Mouse (Mus musculus) mature B cell (primary cell): Measurements from ENCODE around the gene BC052040.

Source experiments
- in situ Hi-C: fragments of 300-500 bp; cut with MboI; formaldehyde crosslinking; loops from 2 replicates; pipeline ENCODE4 v1.14.3; 2019

The BC052040 gene

GRCm38 (mm10) chr2:115699032-115699431, 117.5 kb downstream of the BC052040 start:
- in situ Hi-C loops: no loop called here

DNA sequence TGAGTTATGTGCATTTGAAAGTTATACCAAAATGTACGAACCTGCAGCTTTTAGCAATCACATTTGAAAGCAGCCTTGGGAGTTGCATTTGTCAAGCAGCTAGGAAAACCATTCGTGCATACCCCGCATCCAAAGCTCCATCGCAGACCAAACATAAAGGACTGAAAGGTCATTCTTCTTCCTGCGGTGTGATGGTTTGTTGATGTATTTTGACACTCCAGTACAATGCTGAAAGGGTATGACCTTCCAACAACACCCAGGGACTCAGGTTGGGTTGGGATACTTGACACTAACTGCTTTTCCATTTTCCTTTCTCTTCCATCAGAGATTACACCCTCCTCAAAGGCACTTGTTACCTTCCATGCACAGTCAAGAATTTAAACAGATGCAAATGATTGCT, 121.1 kb downstream of the BC052040 start:
- in situ Hi-C loops: no loop called here

DNA sequence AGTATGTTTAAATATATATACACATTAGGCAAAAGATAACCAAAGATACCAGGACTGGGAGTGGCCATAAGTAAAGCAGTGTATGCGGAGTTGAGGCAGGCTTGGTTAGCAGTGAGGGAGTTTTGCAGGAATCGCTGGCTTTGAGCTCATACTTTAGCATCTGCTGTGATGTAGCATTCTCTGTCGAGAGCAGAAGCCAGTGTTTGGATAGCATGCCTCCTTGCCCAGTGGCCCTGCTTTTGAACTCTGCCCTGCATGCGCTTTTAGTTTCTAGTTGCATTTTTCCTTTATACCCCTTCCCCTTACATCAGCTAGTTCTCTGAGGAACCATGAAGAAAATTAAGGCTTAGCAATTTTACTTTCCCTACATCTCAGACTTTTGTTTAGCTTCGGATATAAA, 136.0 kb downstream of the BC052040 start:
- in situ Hi-C loops: no loop called here

DNA sequence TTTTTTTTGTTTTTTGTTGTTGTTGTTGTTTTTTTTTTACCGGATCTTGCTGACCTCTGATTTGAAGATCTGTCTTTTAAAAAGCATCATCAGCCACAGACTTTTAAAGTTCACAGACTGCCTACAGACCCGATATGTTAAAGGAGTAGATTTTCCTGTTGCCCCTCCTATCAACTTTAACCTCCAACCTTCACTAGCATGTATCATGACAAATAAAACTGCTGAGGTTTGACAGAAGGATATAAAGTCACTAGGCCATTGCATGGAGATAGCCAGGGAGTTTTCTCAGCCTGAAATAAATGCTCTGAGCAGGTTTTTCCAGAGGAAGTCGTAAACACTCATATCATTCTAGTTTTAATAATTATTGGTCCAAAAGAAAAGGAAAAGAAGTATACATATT, 136.5 kb downstream of the BC052040 start:
- in situ Hi-C loops: no loop called here

GRCm38 (mm10) chr2:115723452-115723851, 141.9 kb downstream of the BC052040 start:
- in situ Hi-C loops: no loop called here

DNA sequence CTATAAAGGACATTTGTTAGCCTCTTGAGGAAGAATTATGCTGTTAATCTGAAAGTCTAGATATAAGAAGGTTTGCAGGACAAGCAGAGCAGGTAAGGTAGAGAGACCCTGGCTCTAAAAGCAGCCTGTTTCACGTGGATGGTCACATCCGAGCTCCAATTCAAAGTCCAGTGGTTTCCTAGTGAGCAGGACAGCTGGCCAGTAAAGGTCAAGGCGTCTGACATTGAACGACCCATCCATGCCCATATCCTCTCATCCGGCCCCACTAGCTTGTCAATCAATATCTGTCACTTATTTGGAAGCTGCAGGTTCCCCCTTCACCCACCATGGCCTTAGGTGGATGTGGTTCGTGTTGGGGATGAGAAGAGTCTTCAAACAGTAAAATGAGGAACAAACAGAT, 142.7 kb downstream of the BC052040 start:
- in situ Hi-C loops: no loop called here

DNA sequence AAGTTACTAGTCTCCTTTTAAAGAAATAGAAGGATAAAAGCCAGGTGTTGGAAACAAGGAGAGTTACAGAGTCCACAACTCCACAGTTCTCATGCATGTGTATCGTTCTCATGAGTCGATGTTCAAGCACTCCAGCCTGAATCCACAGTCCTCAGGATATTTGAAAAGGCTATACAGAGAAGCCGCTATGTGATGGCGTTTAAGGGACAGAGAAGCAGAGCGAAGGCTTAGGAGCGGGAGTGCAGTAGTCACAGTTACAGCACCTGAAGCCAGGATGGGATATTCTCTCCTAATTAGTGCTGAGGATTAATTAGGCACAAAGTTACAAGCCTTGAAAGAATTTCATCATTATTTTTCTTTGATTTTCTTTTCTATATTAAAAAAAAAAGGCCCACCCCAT, 143.2 kb downstream of the BC052040 start:
- in situ Hi-C loops: no loop called here

- in situ Hi-C loops: no loop called here
Measured at GRCm38 (mm10) chr2:115725503-115725902, 144.0 kb downstream of the BC052040 start.

DNA sequence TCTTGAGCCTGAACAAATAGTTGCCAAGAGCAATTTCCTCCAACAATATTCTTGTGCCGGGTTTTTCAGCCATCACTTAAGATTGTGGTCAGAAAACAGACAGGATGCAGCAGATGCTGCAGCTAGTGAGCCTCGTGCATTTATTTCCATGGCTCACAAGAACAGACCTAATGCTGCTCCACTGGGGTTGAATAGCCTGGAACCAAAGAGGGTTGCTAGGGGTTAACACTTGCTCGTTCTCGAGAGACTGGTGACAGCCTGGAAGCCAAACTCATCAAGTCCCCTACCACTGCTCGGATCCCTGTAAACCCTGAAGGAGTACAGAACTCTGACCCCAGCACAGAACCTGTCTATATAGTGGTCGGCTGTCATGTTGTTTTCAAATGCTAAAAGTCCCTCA, 144.4 kb downstream of the BC052040 start:
- in situ Hi-C loops: no loop called here

- in situ Hi-C loops: no loop called here
Measured at GRCm38 (mm10) chr2:115726806-115727205, 145.3 kb downstream of the BC052040 start.

- in situ Hi-C loops: no loop called here
Measured at GRCm38 (mm10) chr2:115728627-115729026, 147.1 kb downstream of the BC052040 start.

- in situ Hi-C loops: no loop called here
Measured at GRCm38 (mm10) chr2:115730502-115730901, 149.0 kb downstream of the BC052040 start.

- in situ Hi-C loops: no loop called here
Measured at GRCm38 (mm10) chr2:115731171-115731570, 149.7 kb downstream of the BC052040 start.

- in situ Hi-C loops: no loop called here
Measured at GRCm38 (mm10) chr2:115732572-115732971, 151.1 kb downstream of the BC052040 start.

DNA sequence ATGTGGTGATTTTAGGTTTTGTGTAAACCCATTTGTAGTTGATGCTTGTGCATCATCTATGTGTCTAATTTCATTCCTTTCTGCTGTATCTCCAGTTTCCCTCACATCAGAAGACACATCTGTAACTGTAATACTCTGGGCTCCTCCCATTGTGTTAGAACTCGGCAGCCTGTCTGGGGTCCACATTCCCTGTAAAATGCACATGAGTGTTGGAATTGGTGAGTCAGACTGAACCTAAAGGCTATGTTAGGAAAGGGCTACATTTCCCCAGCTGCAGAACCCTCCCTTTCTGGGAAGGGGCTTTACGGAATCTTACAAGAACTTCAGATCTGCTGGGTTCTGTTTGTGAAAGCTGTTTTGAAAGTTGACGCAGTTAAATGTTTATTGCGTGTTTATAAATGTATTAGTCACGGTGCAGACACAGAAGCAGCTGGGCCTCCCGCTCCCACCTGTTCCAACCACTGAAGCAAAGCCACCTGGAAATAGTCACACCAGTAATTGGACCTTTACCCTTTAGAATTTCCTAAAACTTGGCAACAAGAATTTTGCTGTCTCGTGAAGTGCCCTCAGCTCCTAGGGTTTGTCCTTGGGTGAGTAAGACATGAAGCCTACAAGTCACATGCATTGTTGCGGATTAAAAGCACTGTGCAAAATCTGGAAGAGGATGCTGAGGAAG, 151.6 kb downstream of the BC052040 start:
- in situ Hi-C loops: no loop called here

DNA sequence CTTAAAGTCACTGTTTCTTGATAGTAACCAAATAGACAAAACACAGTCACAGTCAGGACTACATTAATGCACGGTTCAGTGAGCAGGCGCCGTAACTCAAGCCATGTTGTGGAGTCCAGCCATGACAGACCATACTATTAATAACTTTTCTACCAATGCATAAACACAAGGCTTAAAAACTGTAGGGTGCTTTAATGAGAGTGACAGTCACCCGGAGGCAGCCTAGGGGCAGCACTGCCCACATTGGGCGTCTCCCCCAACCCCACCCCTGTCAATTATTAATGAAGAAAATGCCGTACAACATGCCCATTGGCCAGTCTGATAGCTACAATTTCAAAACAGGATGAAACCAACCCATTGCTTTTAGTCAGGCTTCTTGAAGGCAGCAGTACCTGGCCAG, 153.3 kb downstream of the BC052040 start:
- in situ Hi-C loops: no loop called here

GRCm38 (mm10) chr2:115736416-115736815, 154.9 kb downstream of the BC052040 start:
- in situ Hi-C loops: no loop called here

DNA sequence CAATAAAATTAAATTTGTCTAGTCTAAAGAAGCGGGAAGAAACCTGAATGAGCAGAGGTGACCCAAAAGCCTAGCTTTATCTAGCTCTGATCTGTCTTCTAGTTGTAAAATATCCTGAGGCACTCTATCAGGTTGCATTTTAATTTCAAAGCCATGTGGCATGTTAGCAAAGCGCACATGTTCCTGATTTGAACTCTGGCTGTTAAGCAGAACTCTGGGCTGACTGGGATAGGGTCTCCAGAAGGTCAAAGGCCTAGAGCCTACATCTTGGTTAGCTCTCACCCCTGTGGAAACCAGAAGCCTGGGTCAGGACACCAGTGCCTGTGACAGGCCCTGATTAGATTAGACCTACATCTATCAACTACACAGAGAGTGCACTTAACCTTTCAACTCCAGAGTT, 156.4 kb downstream of the BC052040 start:
- in situ Hi-C loops: no loop called here

DNA sequence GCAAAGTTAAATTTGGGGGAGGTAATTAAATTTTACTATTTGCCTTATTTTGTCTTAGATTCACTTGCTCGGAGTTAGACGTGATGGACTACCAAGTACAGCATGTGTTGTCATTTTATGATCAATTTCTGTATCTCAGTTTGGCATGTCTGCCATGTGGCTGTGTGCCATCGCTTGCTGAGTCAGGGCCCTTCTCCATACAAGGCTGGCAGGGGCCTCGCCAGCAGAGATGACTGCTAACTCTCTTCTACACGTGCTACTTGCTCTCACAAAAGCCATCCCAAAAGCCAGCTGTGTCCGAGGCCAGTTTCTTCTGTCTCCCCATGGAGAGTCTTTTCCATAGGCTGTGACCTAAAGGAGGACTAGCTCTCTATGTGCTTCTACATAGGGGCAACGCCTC, 160.5 kb downstream of the BC052040 start:
- in situ Hi-C loops: no loop called here

GRCm38 (mm10) chr2:115747639-115748038, 166.1 kb downstream of the BC052040 start:
- in situ Hi-C loops: no loop called here

- in situ Hi-C loops: no loop called here
Measured at GRCm38 (mm10) chr2:115751177-115751576, 169.7 kb downstream of the BC052040 start.

- in situ Hi-C loops: no loop called here
Measured at GRCm38 (mm10) chr2:115757685-115758084, 176.2 kb downstream of the BC052040 start.

DNA sequence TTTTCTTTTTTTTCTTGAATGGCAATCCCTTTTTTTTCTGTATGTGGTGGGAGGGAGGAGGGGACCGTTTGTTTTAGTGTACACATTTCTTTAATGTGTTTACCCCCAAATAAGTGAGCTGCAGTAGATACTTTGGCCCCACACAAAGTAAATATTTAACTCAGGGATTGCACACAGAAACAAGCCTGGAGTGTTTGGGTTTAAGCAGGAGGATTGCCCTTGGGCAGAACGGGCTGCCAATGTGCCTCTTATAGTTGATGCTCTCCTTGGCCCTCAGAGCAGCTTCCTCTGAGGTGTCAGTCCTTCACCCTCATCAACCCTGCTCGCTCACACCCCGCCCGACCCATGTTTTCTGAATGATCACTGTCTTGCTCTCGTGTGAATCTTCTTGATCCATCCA, 177.0 kb downstream of the BC052040 start:
- in situ Hi-C loops: no loop called here

DNA sequence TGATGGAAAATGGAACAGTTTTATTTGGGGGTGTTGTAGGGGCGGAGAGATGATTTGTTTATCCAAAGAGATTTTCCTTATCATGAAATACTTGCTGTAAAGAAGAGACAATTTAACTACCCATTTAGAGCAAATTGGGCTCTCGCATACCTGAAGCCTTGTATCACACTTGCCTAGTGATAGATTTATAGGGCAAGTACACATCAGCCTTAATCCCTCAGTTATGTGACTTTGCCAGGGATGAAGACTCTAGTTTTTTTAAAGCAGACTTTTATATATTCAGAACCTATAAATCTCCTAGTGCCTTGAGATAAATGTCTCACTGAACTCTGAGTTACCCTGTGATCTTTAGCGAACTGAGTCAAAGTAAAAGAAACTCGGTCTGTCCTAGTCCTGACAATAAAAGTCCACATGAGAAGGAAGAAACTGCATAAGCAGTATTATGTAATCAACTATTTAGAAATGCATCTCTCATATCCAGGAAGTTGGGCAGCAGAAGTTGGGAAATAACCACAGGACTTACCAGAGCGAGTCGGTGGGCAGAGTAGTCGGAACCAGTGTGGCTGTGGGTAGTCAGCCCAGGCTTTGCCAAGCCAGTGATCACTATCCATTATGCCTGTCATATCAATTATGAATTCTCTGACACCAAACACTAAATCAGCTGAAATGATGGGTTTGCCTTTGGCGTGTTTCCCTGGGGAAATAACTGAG, 183.2 kb downstream of the BC052040 start:
- in situ Hi-C loops: no loop called here
